Mouse (Mus musculus): ENCODE results near the gene Gm10985. TPM values are rescaled to one million over a fixed set of nuclear protein-coding genes. Genes with fewer than 3 reads are reported as not detected.

Gm10985 gene
- polyA plus RNA-seq, 1 experiment from 2014 or later = not detected

DNA sequence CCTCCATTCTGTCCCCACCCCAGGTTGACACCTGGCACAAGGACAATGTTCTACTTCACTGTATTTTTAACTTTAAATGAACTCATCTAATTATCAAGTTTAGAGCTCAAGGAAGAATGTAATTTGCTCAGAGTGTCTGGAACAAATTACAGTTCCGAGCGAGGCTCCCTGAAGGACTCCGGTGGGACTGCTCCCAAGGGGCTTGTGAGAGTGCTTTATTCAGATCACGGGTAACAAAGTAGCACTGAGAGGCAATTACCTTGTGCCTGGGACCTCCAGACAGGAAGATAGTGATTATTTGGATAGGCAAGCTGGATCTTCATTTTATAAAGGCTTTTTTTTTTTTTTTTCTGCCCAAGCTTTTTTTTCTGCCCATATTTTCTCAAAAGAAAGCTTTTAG is 2.8 kb downstream of the Gm10985 start:
- Histone ChIP-seq H3K4me3 (ENCODE audit: low read depth, low read length) (no peak overlapping the region), H3K27ac (ENCODE audit: low read depth, low read length) (no peak overlapping the region), H3K4me2 (replicated peaks; ENCODE audit: low read depth) (no peak overlapping the region), H3K4me1 (replicated peaks; ENCODE audit: control insufficient read depth, insufficient read depth, low read length) (no peaks in the 10 kb centered on the region), H3K9me3 (ENCODE audit: control insufficient read depth) (no peaks in the 10 kb centered on the region), H3K27me3 (replicated peaks; ENCODE audit: control insufficient read depth, insufficient read depth, low read length) (no peaks in the 10 kb centered on the region), H3K36me3 (ENCODE audit: control insufficient read depth, insufficient read depth) (no peaks in the 10 kb centered on the region), H3K9ac (ENCODE audit: low read depth, low read length) (no peak overlapping the region)
- no peak for TF ChIP-seq CTCF (IDR thresholded peaks at IDR 0.05; ENCODE audit: low read depth)
- WGBS = 72% methylated on average over 4 of the region's 4 CpGs
- no peak for ATAC-seq

DNA sequence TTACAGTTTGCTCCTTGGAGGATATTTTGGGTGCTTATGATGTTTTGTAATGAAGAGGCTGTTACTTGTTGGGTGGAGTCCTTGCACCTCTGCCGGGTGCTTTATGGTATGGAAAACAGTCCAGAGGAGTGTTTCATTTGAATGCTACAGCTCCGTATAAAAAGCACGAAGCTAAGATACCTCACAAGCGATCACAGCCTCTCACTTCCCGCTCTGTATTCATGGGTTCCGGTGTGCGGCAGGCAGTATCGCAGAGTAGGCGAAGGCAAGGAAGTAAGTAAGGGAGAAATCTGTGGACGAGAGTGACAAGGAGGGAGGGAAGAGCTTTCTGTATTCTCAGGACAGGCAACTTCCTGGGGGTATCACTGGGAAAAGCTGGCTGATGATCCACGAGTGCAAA is 3.4 kb downstream of the Gm10985 start:
- no peak for TF ChIP-seq CTCF (IDR thresholded peaks at IDR 0.05; ENCODE audit: low read depth)
- Histone ChIP-seq H3K4me1 (replicated peaks; ENCODE audit: control insufficient read depth, insufficient read depth, low read length) (no peaks in the 10 kb centered on the region), H3K4me3 (ENCODE audit: low read depth, low read length) (no peak overlapping the region), H3K9ac (ENCODE audit: low read depth, low read length) (no peak overlapping the region), H3K4me2 (replicated peaks; ENCODE audit: low read depth) (no peak overlapping the region), H3K9me3 (ENCODE audit: control insufficient read depth) (no peaks in the 10 kb centered on the region), H3K27ac (ENCODE audit: low read depth, low read length) (no peak overlapping the region), H3K36me3 (ENCODE audit: control insufficient read depth, insufficient read depth) (no peaks in the 10 kb centered on the region), H3K27me3 (replicated peaks; ENCODE audit: control insufficient read depth, insufficient read depth, low read length) (no peaks in the 10 kb centered on the region)
- WGBS = 81% methylated on average over 11 of the region's 11 CpGs
- ATAC-seq = no peak

DNA sequence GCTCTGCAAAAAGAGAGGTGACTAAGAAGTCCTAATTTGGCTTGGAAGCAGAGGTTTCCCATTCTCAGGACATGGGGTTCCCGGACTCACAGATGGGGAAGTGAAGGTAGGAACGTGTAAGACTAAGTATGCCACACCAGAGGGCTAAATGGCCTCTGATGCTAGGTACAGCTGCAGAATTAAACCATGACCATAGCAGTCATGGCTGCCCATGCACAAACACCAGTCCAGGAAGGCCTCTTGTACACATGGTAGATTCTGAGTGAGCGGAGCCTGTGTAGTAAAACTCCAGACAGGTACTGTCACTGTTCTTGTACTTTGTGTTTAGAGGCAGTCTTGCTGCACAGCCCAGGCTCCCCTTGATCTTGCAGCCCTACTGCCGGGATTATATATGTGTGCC is 9.4 kb downstream of the Gm10985 start:
- H3K27ac ChIP-seq (ENCODE audit: low read depth, low read length) = no peak overlapping the region
- 90% methylated on average over 4 of the region's 4 CpGs for WGBS
- no peaks in the 10 kb centered on the region for H3K4me1 ChIP-seq (replicated peaks; ENCODE audit: control insufficient read depth, insufficient read depth, low read length)
- 0 out of 2 replicates have a peak, but pooled peaks have one; percentile 16 for ATAC-seq
- no peaks in the 10 kb centered on the region for H3K27me3 ChIP-seq (replicated peaks; ENCODE audit: control insufficient read depth, insufficient read depth, low read length)
- no peak overlapping the region for H3K4me3 ChIP-seq (ENCODE audit: low read depth, low read length)
- TF ChIP-seq CTCF (IDR thresholded peaks at IDR 0.05; ENCODE audit: low read depth) = no peak
- no peak overlapping the region for H3K4me2 ChIP-seq (replicated peaks; ENCODE audit: low read depth)
- peaks cover 18% of the 10 kb centered on the region for H3K36me3 ChIP-seq (ENCODE audit: control insufficient read depth, insufficient read depth)
- no peak overlapping the region for H3K9ac ChIP-seq (ENCODE audit: low read depth, low read length)
- no peaks in the 10 kb centered on the region for H3K9me3 ChIP-seq (ENCODE audit: control insufficient read depth)

DNA sequence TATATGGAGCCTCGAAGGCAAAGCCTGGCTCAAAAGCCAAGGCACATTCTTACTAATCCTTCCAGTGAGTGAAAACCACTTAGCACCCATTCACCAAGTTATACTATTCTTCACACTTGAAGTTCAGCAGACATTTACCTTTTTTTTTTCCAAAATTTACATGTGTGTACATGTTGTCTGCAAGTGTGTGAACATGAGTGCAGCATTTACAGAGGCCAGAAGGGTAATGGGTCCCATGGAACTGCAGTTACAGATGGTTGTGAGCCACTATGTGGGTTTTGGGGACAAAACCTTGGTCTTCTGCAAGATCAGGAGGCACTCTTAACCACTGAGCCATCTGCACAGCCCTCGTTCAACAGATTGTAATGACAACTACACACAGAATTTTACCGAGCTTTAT is 9.9 kb downstream of the Gm10985 start:
- Histone ChIP-seq H3K4me3 (ENCODE audit: low read depth, low read length) (no peak overlapping the region), H3K27me3 (replicated peaks; ENCODE audit: control insufficient read depth, insufficient read depth, low read length) (no peaks in the 10 kb centered on the region), H3K36me3 (ENCODE audit: control insufficient read depth, insufficient read depth) (peaks cover 24% of the 10 kb centered on the region), H3K9ac (ENCODE audit: low read depth, low read length) (no peak overlapping the region), H3K27ac (ENCODE audit: low read depth, low read length) (no peak overlapping the region), H3K4me1 (replicated peaks; ENCODE audit: control insufficient read depth, insufficient read depth, low read length) (no peaks in the 10 kb centered on the region), H3K4me2 (replicated peaks; ENCODE audit: low read depth) (no peak overlapping the region), H3K9me3 (ENCODE audit: control insufficient read depth) (no peaks in the 10 kb centered on the region)
- no peak for TF ChIP-seq CTCF (IDR thresholded peaks at IDR 0.05; ENCODE audit: low read depth)
- 88% methylated on average over 3 of the region's 3 CpGs for WGBS
- ATAC-seq = no peak

DNA sequence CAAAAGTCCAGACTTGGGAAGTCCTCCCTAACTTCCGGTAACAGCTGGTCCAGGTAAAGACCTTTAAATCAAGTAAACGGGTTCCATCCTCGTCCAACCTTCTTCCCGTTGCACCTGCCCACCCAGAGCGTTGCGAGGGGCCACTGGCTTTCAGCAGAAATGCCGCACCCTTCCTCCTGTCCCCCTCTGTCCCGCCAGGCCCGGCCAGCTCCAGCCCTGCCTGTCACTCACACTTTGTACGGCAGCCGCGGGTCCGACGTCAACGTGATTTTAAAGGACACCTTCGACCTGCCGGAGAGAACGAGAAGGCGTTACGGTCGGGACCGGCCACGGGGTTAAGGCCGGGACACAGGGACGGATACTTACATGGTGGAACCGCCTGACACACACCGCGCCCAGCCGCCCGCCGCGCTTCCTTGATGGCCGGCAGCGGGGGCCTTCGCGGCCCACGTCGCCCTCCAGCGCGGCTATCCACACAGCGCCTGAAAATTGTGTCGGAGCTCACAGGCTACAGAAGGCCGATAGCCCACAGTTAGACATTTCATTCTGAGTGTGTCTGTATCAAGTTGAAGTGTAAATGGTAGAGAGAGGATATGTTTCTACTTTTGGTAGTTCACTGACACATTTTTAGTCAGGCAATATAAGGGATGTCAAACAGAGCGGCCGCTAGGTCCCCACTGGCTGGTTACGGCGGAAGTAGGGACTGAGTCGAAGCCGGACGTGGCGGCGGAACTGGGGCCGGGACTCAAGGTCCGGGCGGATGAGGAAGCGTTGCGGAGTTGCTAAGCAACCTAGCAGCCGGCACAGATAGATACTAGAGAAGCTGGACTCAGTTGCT is 18.7 kb downstream of the Gm10985 start, which contains the start of gene Ufm1:
Gene Ufm1 (minus strand): TSS at position 448 of the 838 bp plus-strand sequence.
- H3K4me1 ChIP-seq (replicated peaks; ENCODE audit: control insufficient read depth, insufficient read depth, low read length) = peaks cover 3% of the 10 kb centered on the region; the same call in 1 of the 2 replicates
- H3K36me3 ChIP-seq (ENCODE audit: control insufficient read depth, insufficient read depth) = peaks cover 28% of the 10 kb centered on the region
- H3K4me2 ChIP-seq (replicated peaks; ENCODE audit: low read depth) = peak within 1 kb of the TSS; percentile 64
- WGBS = under 1% methylated on average over 58 of the region's 58 CpGs
- no peaks in the 10 kb centered on the region for H3K27me3 ChIP-seq (replicated peaks; ENCODE audit: control insufficient read depth, insufficient read depth, low read length)
- peak within 1 kb of the TSS; percentile 91 for H3K9ac ChIP-seq (ENCODE audit: low read depth, low read length)
- ATAC-seq = peak; percentile 100
- H3K4me3 ChIP-seq (ENCODE audit: low read depth, low read length) = peak within 1 kb of the TSS; percentile 99
- H3K9me3 ChIP-seq (ENCODE audit: control insufficient read depth) = no peaks in the 10 kb centered on the region
- H3K27ac ChIP-seq (ENCODE audit: low read depth, low read length) = peak within 1 kb of the TSS; percentile 65
- TF ChIP-seq CTCF (IDR thresholded peaks at IDR 0.05; ENCODE audit: low read depth) = 0 out of 2 replicates have a peak, but pooled peaks have one; percentile 3

DNA sequence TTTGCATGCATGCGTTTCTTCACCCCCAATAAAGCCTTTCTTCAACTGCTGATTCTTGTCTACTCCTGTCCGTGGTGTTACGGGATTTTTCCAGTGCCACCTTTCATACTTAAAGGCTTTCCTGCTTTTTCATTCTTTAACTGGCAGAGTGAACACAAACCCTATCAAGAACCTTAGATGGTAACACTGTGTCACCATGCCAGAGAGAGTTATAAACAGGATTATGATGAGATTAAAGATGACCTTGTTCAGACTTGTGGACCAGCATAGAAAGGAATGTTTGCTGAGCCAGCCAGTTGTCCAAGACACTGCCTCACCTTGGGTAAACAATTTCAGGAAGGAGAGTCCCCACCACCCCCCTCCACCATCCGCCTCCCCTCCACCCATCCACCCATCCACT is 23.3 kb downstream of the Gm10985 start:
- no peak overlapping the region for H3K9ac ChIP-seq (ENCODE audit: low read depth, low read length)
- TF ChIP-seq CTCF (IDR thresholded peaks at IDR 0.05; ENCODE audit: low read depth) = no peak
- no peaks in the 10 kb centered on the region for H3K27me3 ChIP-seq (replicated peaks; ENCODE audit: control insufficient read depth, insufficient read depth, low read length)
- H3K4me2 ChIP-seq (replicated peaks; ENCODE audit: low read depth) = no peak overlapping the region
- no peak overlapping the region for H3K27ac ChIP-seq (ENCODE audit: low read depth, low read length)
- 62% methylated on average over 4 of the region's 4 CpGs for WGBS
- H3K36me3 ChIP-seq (ENCODE audit: control insufficient read depth, insufficient read depth) = no peaks in the 10 kb centered on the region
- no peak overlapping the region for H3K4me3 ChIP-seq (ENCODE audit: low read depth, low read length)
- H3K9me3 ChIP-seq (ENCODE audit: control insufficient read depth) = no peaks in the 10 kb centered on the region
- no peak for ATAC-seq
- no peaks in the 10 kb centered on the region for H3K4me1 ChIP-seq (replicated peaks; ENCODE audit: control insufficient read depth, insufficient read depth, low read length)
